Mouse (Mus musculus): Measurements from ENCODE around the gene Tmco3. TPM values are rescaled to one million over a fixed set of nuclear protein-coding genes. Genes with fewer than 3 reads are reported as not detected.
A peak's percentile ranks its signal among the peaks of the same experiment; 100 is the strongest.

Gene Tmco3
- polyA plus RNA-seq (2014; fragmentation: Nextera tagmentation; extraction: Ambion mirVana): 29.9 and 31.2 TPM in 2 replicates

GRCm38 (mm10) chr8:13287692-13288623, at the start of gene Tmco3, which contains the start of gene Dcun1d2:
TSS of gene Tmco3 (plus strand) at chr8:13288190.
TSS of gene Dcun1d2 (minus strand) at chr8:13288131.
- Histone ChIP-seq H3K4me2 (peak within 1 kb of the TSS; percentile 93), H3K9me3 (ENCODE audit: control insufficient read depth, low read length) (no peaks in the 10 kb centered on the region), H3K36me3 (ENCODE audit: control insufficient read depth, insufficient read depth, low read length) (0 out of 2 replicates have a peak, but pooled peaks cover 3% of the 10 kb centered on the region), H3K4me1 (ENCODE audit: control insufficient read depth, insufficient read depth, low read length) (peaks cover 7% of the 10 kb centered on the region), H3K27me3 (ENCODE audit: control insufficient read depth, insufficient read depth, low read length) (no peaks in the 10 kb centered on the region), H3K4me3 (ENCODE audit: low read depth, low read length) (peak within 1 kb of the TSS; percentile 70), H3K9ac (ENCODE audit: low read length) (peak within 1 kb of the TSS; percentile 78), H3K27ac (ENCODE audit: low read depth, low read length) (peak within 1 kb of the TSS; percentile 65)
- ATAC-seq (ENCODE audit: low FRiP score) (peak; percentile 93), DNase-seq (ENCODE audit: low spot score, missing footprints) (peak; percentile 99)
- under 1% methylated on average over 79 of the region's 79 CpGs for WGBS

- no peak overlapping the region for H3K4me2 ChIP-seq
- H3K4me3 ChIP-seq (ENCODE audit: low read depth, low read length): no peak overlapping the region
- no peaks in the 10 kb centered on the region for H3K9me3 ChIP-seq (ENCODE audit: control insufficient read depth, low read length)
- no peaks in the 10 kb centered on the region for H3K4me1 ChIP-seq (ENCODE audit: control insufficient read depth, insufficient read depth, low read length)
- WGBS: 94% methylated on average over 9 of the region's 9 CpGs
- H3K36me3 ChIP-seq (ENCODE audit: control insufficient read depth, insufficient read depth, low read length): no peaks in the 10 kb centered on the region
- no peak overlapping the region for H3K9ac ChIP-seq (ENCODE audit: low read length)
- DNase-seq (ENCODE audit: low spot score, missing footprints) (no peak), ATAC-seq (ENCODE audit: low FRiP score) (no peak)
- no peaks in the 10 kb centered on the region for H3K27me3 ChIP-seq (ENCODE audit: control insufficient read depth, insufficient read depth, low read length)
- no peak overlapping the region for H3K27ac ChIP-seq (ENCODE audit: low read depth, low read length)
Observed at GRCm38 (mm10) chr8:13240055-13240454, 47.9 kb upstream of the Tmco3 start.

GRCm38 (mm10) chr8:13240691-13241090, 47.3 kb upstream of the Tmco3 start:
- DNase-seq (ENCODE audit: low spot score, missing footprints) (no peak), ATAC-seq (ENCODE audit: low FRiP score) (no peak)
- no peaks in the 10 kb centered on the region for H3K4me1 ChIP-seq (ENCODE audit: control insufficient read depth, insufficient read depth, low read length)
- no peak overlapping the region for H3K4me3 ChIP-seq (ENCODE audit: low read depth, low read length)
- no peaks in the 10 kb centered on the region for H3K27me3 ChIP-seq (ENCODE audit: control insufficient read depth, insufficient read depth, low read length)
- H3K9ac ChIP-seq (ENCODE audit: low read length): no peak overlapping the region
- WGBS: 80% methylated on average over 7 of the region's 7 CpGs
- no peak overlapping the region for H3K27ac ChIP-seq (ENCODE audit: low read depth, low read length)
- H3K36me3 ChIP-seq (ENCODE audit: control insufficient read depth, insufficient read depth, low read length): no peaks in the 10 kb centered on the region
- H3K4me2 ChIP-seq: no peak overlapping the region
- no peaks in the 10 kb centered on the region for H3K9me3 ChIP-seq (ENCODE audit: control insufficient read depth, low read length)

GRCm38 (mm10) chr8:13242985-13243870, 44.8 kb upstream of the Tmco3 start:
- no peak overlapping the region for H3K27ac ChIP-seq (ENCODE audit: low read depth, low read length)
- H3K9ac ChIP-seq (ENCODE audit: low read length): no peak overlapping the region
- DNase-seq (ENCODE audit: low spot score, missing footprints) (no peak), ATAC-seq (ENCODE audit: low FRiP score) (no peak)
- no peak overlapping the region for H3K4me3 ChIP-seq (ENCODE audit: low read depth, low read length)
- H3K36me3 ChIP-seq (ENCODE audit: control insufficient read depth, insufficient read depth, low read length): no peaks in the 10 kb centered on the region
- no peak overlapping the region for H3K4me2 ChIP-seq
- H3K4me1 ChIP-seq (ENCODE audit: control insufficient read depth, insufficient read depth, low read length): no peaks in the 10 kb centered on the region
- H3K9me3 ChIP-seq (ENCODE audit: control insufficient read depth, low read length): no peaks in the 10 kb centered on the region
- WGBS: 89% methylated on average over 10 of the region's 10 CpGs
- H3K27me3 ChIP-seq (ENCODE audit: control insufficient read depth, insufficient read depth, low read length): no peaks in the 10 kb centered on the region

- H3K9me3 ChIP-seq (ENCODE audit: control insufficient read depth, low read length): no peaks in the 10 kb centered on the region
- no peak overlapping the region for H3K4me3 ChIP-seq (ENCODE audit: low read depth, low read length)
- H3K4me1 ChIP-seq (ENCODE audit: control insufficient read depth, insufficient read depth, low read length): no peaks in the 10 kb centered on the region
- H3K4me2 ChIP-seq: no peak overlapping the region
- no peak overlapping the region for H3K9ac ChIP-seq (ENCODE audit: low read length)
- 91% methylated on average over 11 of the region's 11 CpGs for WGBS
- no peaks in the 10 kb centered on the region for H3K27me3 ChIP-seq (ENCODE audit: control insufficient read depth, insufficient read depth, low read length)
- no peak for ATAC-seq (ENCODE audit: low FRiP score)
- no peak overlapping the region for H3K27ac ChIP-seq (ENCODE audit: low read depth, low read length)
- DNase-seq (ENCODE audit: low spot score, missing footprints): no peak
- H3K36me3 ChIP-seq (ENCODE audit: control insufficient read depth, insufficient read depth, low read length): no peaks in the 10 kb centered on the region
Observed at GRCm38 (mm10) chr8:13244343-13244880, 43.6 kb upstream of the Tmco3 start.

- WGBS: 92% methylated on average over 13 of the region's 13 CpGs
- Histone ChIP-seq H3K4me3 (ENCODE audit: low read depth, low read length) (no peak overlapping the region), H3K9ac (ENCODE audit: low read length) (no peak overlapping the region), H3K9me3 (ENCODE audit: control insufficient read depth, low read length) (no peaks in the 10 kb centered on the region), H3K27me3 (ENCODE audit: control insufficient read depth, insufficient read depth, low read length) (no peaks in the 10 kb centered on the region), H3K4me2 (no peak overlapping the region), H3K27ac (ENCODE audit: low read depth, low read length) (no peak overlapping the region), H3K36me3 (ENCODE audit: control insufficient read depth, insufficient read depth, low read length) (no peaks in the 10 kb centered on the region), H3K4me1 (ENCODE audit: control insufficient read depth, insufficient read depth, low read length) (no peaks in the 10 kb centered on the region)
- ATAC-seq (ENCODE audit: low FRiP score) (no peak), DNase-seq (ENCODE audit: low spot score, missing footprints) (no peak)
Observed at GRCm38 (mm10) chr8:13252837-13253236, 35.2 kb upstream of the Tmco3 start.

- Histone ChIP-seq H3K4me3 (ENCODE audit: low read depth, low read length) (no peak overlapping the region), H3K27ac (ENCODE audit: low read depth, low read length) (no peak overlapping the region), H3K9ac (ENCODE audit: low read length) (no peak overlapping the region), H3K27me3 (ENCODE audit: control insufficient read depth, insufficient read depth, low read length) (no peaks in the 10 kb centered on the region), H3K9me3 (ENCODE audit: control insufficient read depth, low read length) (no peaks in the 10 kb centered on the region), H3K4me1 (ENCODE audit: control insufficient read depth, insufficient read depth, low read length) (no peaks in the 10 kb centered on the region), H3K4me2 (no peak overlapping the region), H3K36me3 (ENCODE audit: control insufficient read depth, insufficient read depth, low read length) (no peaks in the 10 kb centered on the region)
- DNase-seq (ENCODE audit: low spot score, missing footprints): no peak
- no peak for ATAC-seq (ENCODE audit: low FRiP score)
- WGBS: 84% methylated on average over 5 of the region's 5 CpGs
Observed at GRCm38 (mm10) chr8:13253413-13253812, 34.6 kb upstream of the Tmco3 start.

- H3K9me3 ChIP-seq (ENCODE audit: control insufficient read depth, low read length): no peaks in the 10 kb centered on the region
- WGBS: 35% methylated on average over 8 of the region's 8 CpGs
- no peaks in the 10 kb centered on the region for H3K4me1 ChIP-seq (ENCODE audit: control insufficient read depth, insufficient read depth, low read length)
- DNase-seq (ENCODE audit: low spot score, missing footprints) (peak; percentile 83), ATAC-seq (ENCODE audit: low FRiP score) (peak; percentile 77)
- no peak within 1 kb of the TSS for H3K4me3 ChIP-seq (ENCODE audit: low read depth, low read length)
- H3K27me3 ChIP-seq (ENCODE audit: control insufficient read depth, insufficient read depth, low read length): no peaks in the 10 kb centered on the region
- no peak within 1 kb of the TSS for H3K9ac ChIP-seq (ENCODE audit: low read length)
- H3K36me3 ChIP-seq (ENCODE audit: control insufficient read depth, insufficient read depth, low read length): no peaks in the 10 kb centered on the region
- H3K4me2 ChIP-seq: no peak within 1 kb of the TSS
- no peak within 1 kb of the TSS for H3K27ac ChIP-seq (ENCODE audit: low read depth, low read length)
Observed at GRCm38 (mm10) chr8:13254019-13254418, 34.0 kb upstream of the Tmco3 start, which contains the start of gene Adprhl1. TSS of gene Adprhl1 (minus strand) at chr8:13254162.

All from midbrain, embryonic 11.5 days (tissue).